Mouse (Mus musculus): ENCODE measurements at regions not wholly inside any gene's neighbourhood (a gene's known extent, or its start where the extent isn't known, plus 50 kb on each side); places are given as distances from the start of the nearest gene placed in this dataset.

GRCm38 (mm10) chr15:60303501-60303900 lies 287.1 kb upstream of the 4933412E24Rik start:
- no peak for TF ChIP-seq MAFK (IDR thresholded peaks at IDR 0.05; ENCODE audit: borderline replicate concordance, low read depth, low read length)
- TF ChIP-seq MYC (IDR thresholded peaks at IDR 0.05; ENCODE audit: low read depth, low read length): no peak
- no peak for TF ChIP-seq CHD1 (IDR thresholded peaks at IDR 0.05; ENCODE audit: low read depth, low read length)
- TF ChIP-seq ZNF384 (IDR thresholded peaks at IDR 0.05; ENCODE audit: low read depth, low read length): no peak
- TF ChIP-seq SMC3 (IDR thresholded peaks at IDR 0.05; ENCODE audit: low read depth, low read length): no peak
- no peak for TF ChIP-seq ETS1 (IDR thresholded peaks at IDR 0.05; ENCODE audit: low read depth, low read length)
- TF ChIP-seq POLR2AphosphoS5 (IDR thresholded peaks at IDR 0.05; ENCODE audit: borderline replicate concordance, low read depth, low read length): no peak
- no peak for TF ChIP-seq BHLHE40 (IDR thresholded peaks at IDR 0.05; ENCODE audit: borderline replicate concordance, low read depth, low read length)
- no peaks in the 10 kb centered on the region for H3K36me3 ChIP-seq (ENCODE audit: control insufficient read depth in 1 of 2, insufficient read depth in 2 of 2, low read length in 2 of 2)

GRCm38 (mm10) chr15:60301939-60302338 lies 285.5 kb upstream of the 4933412E24Rik start:
- Histone ChIP-seq H3K4me3 (ENCODE audit: control insufficient read depth in 1 of 2, insufficient read depth in 1 of 2, low read depth in 2 of 2, low read length in 2 of 2) (no peak overlapping the region), H3K9ac (ENCODE audit: control insufficient read depth, low read depth, low read length, poor library complexity, severe bottlenecking) (no peak overlapping the region), H3K27me3 (ENCODE audit: control insufficient read depth in 1 of 2, insufficient read depth in 2 of 2, low read length in 2 of 2) (no peaks in the 10 kb centered on the region), H3K36me3 (ENCODE audit: control insufficient read depth in 1 of 2, insufficient read depth in 2 of 2, low read length in 2 of 2) (no peaks in the 10 kb centered on the region), H3K4me1 (ENCODE audit: control insufficient read depth in 1 of 2, insufficient read depth in 2 of 2, low read length in 2 of 2) (no peaks in the 10 kb centered on the region), H3K9me3 (replicated peaks; ENCODE audit: insufficient read depth, low read length) (no peaks in the 10 kb centered on the region), H3K27ac (ENCODE audit: control insufficient read depth, low read depth, low read length) (no peak overlapping the region), H3K79me2 (ENCODE audit: control insufficient read depth, insufficient read depth, low read length, poor library complexity) (no peaks in the 10 kb centered on the region)
- no peak for DNase-seq (ENCODE audit: low read depth, low spot score)
- no peak for TF ChIP-seq USF1 (IDR thresholded peaks at IDR 0.05; ENCODE audit: low read depth, low read length)

More at GRCm38 (mm10) chr15:60303501-60303900, 287.1 kb upstream of the 4933412E24Rik start:
- no peaks in the 10 kb centered on the region for H3K4me1 ChIP-seq (ENCODE audit: control insufficient read depth in 1 of 2, insufficient read depth in 2 of 2, low read length in 2 of 2)
- no peaks in the 10 kb centered on the region for H3K79me2 ChIP-seq (ENCODE audit: control insufficient read depth, insufficient read depth, low read length, poor library complexity)
- no peaks in the 10 kb centered on the region for H3K9me3 ChIP-seq (replicated peaks; ENCODE audit: insufficient read depth, low read length)
- no peak for DNase-seq (ENCODE audit: low read depth, low spot score)
- H3K4me3 ChIP-seq (ENCODE audit: control insufficient read depth in 1 of 2, insufficient read depth in 1 of 2, low read depth in 2 of 2, low read length in 2 of 2): no peak overlapping the region
- no peak overlapping the region for H3K9ac ChIP-seq (ENCODE audit: control insufficient read depth, low read depth, low read length, poor library complexity, severe bottlenecking)
- no peak overlapping the region for H3K27ac ChIP-seq (ENCODE audit: control insufficient read depth, low read depth, low read length)
- no peaks in the 10 kb centered on the region for H3K27me3 ChIP-seq (ENCODE audit: control insufficient read depth in 1 of 2, insufficient read depth in 2 of 2, low read length in 2 of 2)

- H3K36me3 ChIP-seq (ENCODE audit: control insufficient read depth in 1 of 2, insufficient read depth in 2 of 2, low read length in 2 of 2): no peaks in the 10 kb centered on the region
- H3K27ac ChIP-seq (ENCODE audit: control insufficient read depth, low read depth, low read length): no peak overlapping the region
- no peaks in the 10 kb centered on the region for H3K79me2 ChIP-seq (ENCODE audit: control insufficient read depth, insufficient read depth, low read length, poor library complexity)
- no peaks in the 10 kb centered on the region for H3K9me3 ChIP-seq (replicated peaks; ENCODE audit: insufficient read depth, low read length)
- DNase-seq (ENCODE audit: low read depth, low spot score): no peak
- H3K4me3 ChIP-seq (ENCODE audit: control insufficient read depth in 1 of 2, insufficient read depth in 1 of 2, low read depth in 2 of 2, low read length in 2 of 2): no peak overlapping the region
- H3K4me1 ChIP-seq (ENCODE audit: control insufficient read depth in 1 of 2, insufficient read depth in 2 of 2, low read length in 2 of 2): no peaks in the 10 kb centered on the region
- H3K27me3 ChIP-seq (ENCODE audit: control insufficient read depth in 1 of 2, insufficient read depth in 2 of 2, low read length in 2 of 2): no peaks in the 10 kb centered on the region
- TF ChIP-seq RCOR1 (IDR thresholded peaks at IDR 0.05; ENCODE audit: low read depth, low read length) (no peak), ZKSCAN1 (IDR thresholded peaks at IDR 0.05; ENCODE audit: low read depth, low read length) (no peak), MAFK (IDR thresholded peaks at IDR 0.05; ENCODE audit: borderline replicate concordance, low read depth, low read length) (no peak), ZMIZ1 (IDR thresholded peaks at IDR 0.05; ENCODE audit: low read depth, low read length) (no peak), ETS1 (IDR thresholded peaks at IDR 0.05; ENCODE audit: low read depth, low read length) (no peak), GATA1 (IDR thresholded peaks at IDR 0.05; ENCODE audit: low read depth, low read length) (no peak), TBP (IDR thresholded peaks at IDR 0.05; ENCODE audit: low read depth, low read length) (no peak), NRF1 (IDR thresholded peaks at IDR 0.05; ENCODE audit: insufficient read depth, low read depth, low read length, poor library complexity, severe bottlenecking) (no peak)
- no peak overlapping the region for H3K9ac ChIP-seq (ENCODE audit: control insufficient read depth, low read depth, low read length, poor library complexity, severe bottlenecking)
Measured at GRCm38 (mm10) chr15:60285321-60285720, 268.9 kb upstream of the 4933412E24Rik start.

Measured in MEL (cell line).